Mouse (Mus musculus): ENCODE measurements around the gene Nrxn1. TPM values are rescaled to one million over a fixed set of nuclear protein-coding genes. Genes with fewer than 3 reads are reported as not detected.

The Nrxn1 gene
- polyA plus RNA-seq, 1 experiment from 2014 or later: 2.4 TPM

- Histone ChIP-seq H3K4me1 (replicated peaks; ENCODE audit: control insufficient read depth, insufficient read depth, low read length) (no peaks in the 10 kb centered on the region), H3K9ac (ENCODE audit: low read length) (no peak overlapping the region), H3K4me2 (ENCODE audit: low read depth, low read length) (no peak overlapping the region), H3K4me3 (ENCODE audit: low read length) (no peak overlapping the region), H3K27me3 (ENCODE audit: control insufficient read depth, insufficient read depth, low read depth, low read length) (no peaks in the 10 kb centered on the region), H3K27ac (ENCODE audit: low read length) (no peak overlapping the region), H3K9me3 (ENCODE audit: control insufficient read depth, low read length) (no peaks in the 10 kb centered on the region), H3K36me3 (ENCODE audit: control insufficient read depth, insufficient read depth, low read length) (no peaks in the 10 kb centered on the region)
- ATAC-seq (ENCODE audit: low read depth): no peak
- WGBS: 41% methylated on average over 1 of the region's 1 CpGs
Observed at GRCm38 (mm10) chr17:90624591-90625266, 468.1 kb downstream of the Nrxn1 start.

- H3K4me1 ChIP-seq (replicated peaks; ENCODE audit: control insufficient read depth, insufficient read depth, low read length): no peaks in the 10 kb centered on the region
- no peaks in the 10 kb centered on the region for H3K27me3 ChIP-seq (ENCODE audit: control insufficient read depth, insufficient read depth, low read depth, low read length)
- no peak overlapping the region for H3K4me2 ChIP-seq (ENCODE audit: low read depth, low read length)
- H3K9me3 ChIP-seq (ENCODE audit: control insufficient read depth, low read length): no peaks in the 10 kb centered on the region
- H3K4me3 ChIP-seq (ENCODE audit: low read length): no peak overlapping the region
- WGBS: 80% methylated on average over 4 of the region's 4 CpGs
- no peaks in the 10 kb centered on the region for H3K36me3 ChIP-seq (ENCODE audit: control insufficient read depth, insufficient read depth, low read length)
- H3K27ac ChIP-seq (ENCODE audit: low read length): no peak overlapping the region
- H3K9ac ChIP-seq (ENCODE audit: low read length): no peak overlapping the region
- ATAC-seq (ENCODE audit: low read depth): no peak
Observed at GRCm38 (mm10) chr17:90621828-90622227, 471.0 kb downstream of the Nrxn1 start.

GRCm38 (mm10) chr17:90615019-90615418, 477.9 kb downstream of the Nrxn1 start:
- no peak overlapping the region for H3K9ac ChIP-seq (ENCODE audit: low read length)
- no peak overlapping the region for H3K4me3 ChIP-seq (ENCODE audit: low read length)
- no peaks in the 10 kb centered on the region for H3K9me3 ChIP-seq (ENCODE audit: control insufficient read depth, low read length)
- WGBS: 43% methylated on average over 3 of the region's 3 CpGs
- no peaks in the 10 kb centered on the region for H3K36me3 ChIP-seq (ENCODE audit: control insufficient read depth, insufficient read depth, low read length)
- no peaks in the 10 kb centered on the region for H3K27me3 ChIP-seq (ENCODE audit: control insufficient read depth, insufficient read depth, low read depth, low read length)
- H3K4me2 ChIP-seq (ENCODE audit: low read depth, low read length): no peak overlapping the region
- no peaks in the 10 kb centered on the region for H3K4me1 ChIP-seq (replicated peaks; ENCODE audit: control insufficient read depth, insufficient read depth, low read length)
- H3K27ac ChIP-seq (ENCODE audit: low read length): no peak overlapping the region
- ATAC-seq (ENCODE audit: low read depth): no peak

- Histone ChIP-seq H3K9me3 (ENCODE audit: control insufficient read depth, low read length) (no peaks in the 10 kb centered on the region), H3K36me3 (ENCODE audit: control insufficient read depth, insufficient read depth, low read length) (no peaks in the 10 kb centered on the region), H3K27me3 (ENCODE audit: control insufficient read depth, insufficient read depth, low read depth, low read length) (no peaks in the 10 kb centered on the region), H3K27ac (ENCODE audit: low read length) (no peak overlapping the region), H3K4me3 (ENCODE audit: low read length) (no peak overlapping the region), H3K4me1 (replicated peaks; ENCODE audit: control insufficient read depth, insufficient read depth, low read length) (no peaks in the 10 kb centered on the region), H3K9ac (ENCODE audit: low read length) (no peak overlapping the region), H3K4me2 (ENCODE audit: low read depth, low read length) (no peak overlapping the region)
- no peak for ATAC-seq (ENCODE audit: low read depth)
Observed at GRCm38 (mm10) chr17:90607427-90607806, 485.5 kb downstream of the Nrxn1 start.

- 89% methylated on average over 4 of the region's 4 CpGs for WGBS
Observed at GRCm38 (mm10) chr17:90606718-90607426, 486.0 kb downstream of the Nrxn1 start.

GRCm38 (mm10) chr17:90599570-90600524, 493.0 kb downstream of the Nrxn1 start:
- Histone ChIP-seq H3K9me3 (ENCODE audit: control insufficient read depth, low read length) (no peaks in the 10 kb centered on the region), H3K9ac (ENCODE audit: low read length) (no peak overlapping the region), H3K36me3 (ENCODE audit: control insufficient read depth, insufficient read depth, low read length) (no peaks in the 10 kb centered on the region), H3K4me3 (ENCODE audit: low read length) (no peak overlapping the region), H3K4me1 (replicated peaks; ENCODE audit: control insufficient read depth, insufficient read depth, low read length) (no peaks in the 10 kb centered on the region), H3K27ac (ENCODE audit: low read length) (no peak overlapping the region), H3K4me2 (ENCODE audit: low read depth, low read length) (no peak overlapping the region), H3K27me3 (ENCODE audit: control insufficient read depth, insufficient read depth, low read depth, low read length) (no peaks in the 10 kb centered on the region)
- no peak for ATAC-seq (ENCODE audit: low read depth)
- WGBS: 76% methylated on average over 9 of the region's 9 CpGs

More at GRCm38 (mm10) chr17:90606718-90607426, 486.0 kb downstream of the Nrxn1 start:
- no peak overlapping the region for H3K4me3 ChIP-seq (ENCODE audit: low read length)
- H3K4me2 ChIP-seq (ENCODE audit: low read depth, low read length): no peak overlapping the region
- no peak overlapping the region for H3K9ac ChIP-seq (ENCODE audit: low read length)
- H3K9me3 ChIP-seq (ENCODE audit: control insufficient read depth, low read length): no peaks in the 10 kb centered on the region
- H3K36me3 ChIP-seq (ENCODE audit: control insufficient read depth, insufficient read depth, low read length): no peaks in the 10 kb centered on the region
- ATAC-seq (ENCODE audit: low read depth): no peak
- H3K27ac ChIP-seq (ENCODE audit: low read length): no peak overlapping the region
- H3K27me3 ChIP-seq (ENCODE audit: control insufficient read depth, insufficient read depth, low read depth, low read length): no peaks in the 10 kb centered on the region
- no peaks in the 10 kb centered on the region for H3K4me1 ChIP-seq (replicated peaks; ENCODE audit: control insufficient read depth, insufficient read depth, low read length)

GRCm38 (mm10) chr17:90594798-90595533, 497.9 kb downstream of the Nrxn1 start:
- H3K36me3 ChIP-seq (ENCODE audit: control insufficient read depth, insufficient read depth, low read length): no peaks in the 10 kb centered on the region
- no peak overlapping the region for H3K4me3 ChIP-seq (ENCODE audit: low read length)
- H3K27me3 ChIP-seq (ENCODE audit: control insufficient read depth, insufficient read depth, low read depth, low read length): no peaks in the 10 kb centered on the region
- no peak overlapping the region for H3K9ac ChIP-seq (ENCODE audit: low read length)
- no peak overlapping the region for H3K4me2 ChIP-seq (ENCODE audit: low read depth, low read length)
- no peaks in the 10 kb centered on the region for H3K4me1 ChIP-seq (replicated peaks; ENCODE audit: control insufficient read depth, insufficient read depth, low read length)
- H3K9me3 ChIP-seq (ENCODE audit: control insufficient read depth, low read length): no peaks in the 10 kb centered on the region
- 47% methylated on average over 9 of the region's 9 CpGs for WGBS
- H3K27ac ChIP-seq (ENCODE audit: low read length): no peak overlapping the region
- ATAC-seq (ENCODE audit: low read depth): no peak

GRCm38 (mm10) chr17:90586891-90587290, 506.0 kb downstream of the Nrxn1 start:
- no peaks in the 10 kb centered on the region for H3K4me1 ChIP-seq (replicated peaks; ENCODE audit: control insufficient read depth, insufficient read depth, low read length)
- H3K9ac ChIP-seq (ENCODE audit: low read length): no peak overlapping the region
- no peak overlapping the region for H3K4me3 ChIP-seq (ENCODE audit: low read length)
- no peak for ATAC-seq (ENCODE audit: low read depth)
- H3K27me3 ChIP-seq (ENCODE audit: control insufficient read depth, insufficient read depth, low read depth, low read length): no peaks in the 10 kb centered on the region
- H3K4me2 ChIP-seq (ENCODE audit: low read depth, low read length): no peak overlapping the region
- H3K27ac ChIP-seq (ENCODE audit: low read length): no peak overlapping the region
- H3K9me3 ChIP-seq (ENCODE audit: control insufficient read depth, low read length): no peaks in the 10 kb centered on the region
- no peaks in the 10 kb centered on the region for H3K36me3 ChIP-seq (ENCODE audit: control insufficient read depth, insufficient read depth, low read length)
